Mouse (Mus musculus) urinary bladder, postnatal 36 days (tissue): ENCODE measurements around the gene Sox6.

Experiments used
- DNase-seq, 2 experiments: peaks; one replicate each; pipeline ENCODE4 v3.0.0; 2022; ENCODE audit warnings: low spot score in 2 of 2, mixed read lengths in 1 of 2

The Sox6 gene

DNA sequence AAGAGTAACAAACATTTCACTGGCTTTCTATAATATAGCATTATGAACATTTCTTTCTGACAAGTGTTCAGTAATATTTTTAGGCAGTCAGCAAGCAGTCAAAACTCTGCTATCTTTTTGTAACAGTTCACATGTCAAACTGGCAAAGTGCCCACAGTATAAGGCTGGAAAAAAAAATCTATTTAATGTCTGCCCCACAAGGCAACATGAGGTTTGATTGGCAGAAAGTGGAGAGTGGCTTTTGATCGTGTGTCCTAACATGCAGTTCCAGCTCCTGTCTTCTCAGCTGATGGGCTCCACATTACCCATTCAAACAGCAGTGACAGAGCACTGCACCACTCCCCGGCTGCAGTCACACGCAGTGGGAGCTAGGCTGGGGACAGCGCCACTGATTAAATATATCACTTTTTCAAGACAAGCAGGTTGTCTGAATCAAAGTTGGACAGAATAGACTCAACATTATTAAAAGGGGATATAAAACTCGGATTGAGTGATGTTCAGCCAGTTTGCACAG lies 286.4 kb downstream of the Sox6 start:
- DNase-seq = no peak

DNA sequence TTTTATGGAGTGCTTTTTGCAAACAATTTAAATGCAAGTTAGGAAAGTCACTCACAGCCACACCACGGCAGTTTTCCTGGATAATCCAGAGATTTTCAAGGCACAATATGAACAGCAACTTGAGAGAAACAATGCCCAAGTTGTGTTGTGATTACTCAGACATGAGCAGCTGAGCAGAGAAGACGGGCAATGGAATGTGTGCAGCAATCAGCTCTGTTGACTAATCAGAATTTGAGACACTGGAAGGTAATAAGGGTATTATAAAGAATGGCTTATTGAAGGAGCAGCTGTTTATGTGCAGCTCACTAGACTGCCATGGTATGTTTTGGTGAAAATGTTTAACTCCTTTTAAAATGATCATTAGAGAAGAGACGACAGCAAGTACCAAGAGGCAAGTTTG lies 287.5 kb downstream of the Sox6 start:
- DNase-seq = no peak

DNA sequence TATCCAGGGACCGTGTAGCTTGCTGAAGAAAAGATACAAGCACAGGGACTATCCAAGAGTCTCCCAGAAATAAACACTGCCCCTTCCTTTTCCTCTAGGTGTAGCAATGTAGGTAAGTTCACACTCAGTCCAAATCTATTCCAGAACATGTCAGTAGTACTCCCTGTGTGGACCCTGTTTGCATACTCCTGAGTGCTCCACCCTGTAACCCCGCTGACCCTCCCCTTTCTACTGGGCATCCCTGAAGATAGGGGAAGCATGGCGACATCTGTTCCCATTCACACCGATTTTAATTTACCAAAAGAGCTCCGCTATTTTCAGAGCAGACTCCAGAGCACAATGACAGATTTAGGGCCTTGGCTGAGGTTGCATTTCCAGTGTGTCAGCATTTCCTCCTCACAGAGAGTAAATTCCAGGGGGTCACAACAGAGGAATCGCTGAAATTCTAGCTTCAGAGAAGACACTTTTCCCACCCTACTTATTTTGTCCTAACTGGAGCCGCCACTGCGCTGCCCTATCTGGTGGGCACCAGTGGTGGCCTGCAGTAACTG lies 288.2 kb downstream of the Sox6 start:
- DNase-seq = no peak

DNA sequence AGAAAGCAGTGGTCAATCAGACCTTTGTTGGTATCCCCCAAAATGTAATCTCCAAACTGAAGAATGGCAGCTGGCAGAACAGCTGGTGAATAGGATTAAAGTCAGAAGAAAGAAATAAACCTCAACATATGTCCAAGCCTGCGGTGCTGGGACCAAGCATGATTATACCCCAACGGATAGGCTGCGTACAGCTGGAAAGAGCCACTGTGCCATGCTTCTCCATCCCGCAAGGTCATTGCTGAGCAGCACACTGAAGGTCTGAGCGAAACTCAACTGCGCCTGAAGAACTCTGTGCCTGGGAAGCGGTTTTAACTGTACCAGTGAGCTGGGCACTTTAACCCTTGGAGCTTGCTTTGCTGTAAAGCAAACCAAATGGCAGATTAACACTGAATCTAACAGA lies 291.1 kb downstream of the Sox6 start:
- DNase-seq = no peak

DNA sequence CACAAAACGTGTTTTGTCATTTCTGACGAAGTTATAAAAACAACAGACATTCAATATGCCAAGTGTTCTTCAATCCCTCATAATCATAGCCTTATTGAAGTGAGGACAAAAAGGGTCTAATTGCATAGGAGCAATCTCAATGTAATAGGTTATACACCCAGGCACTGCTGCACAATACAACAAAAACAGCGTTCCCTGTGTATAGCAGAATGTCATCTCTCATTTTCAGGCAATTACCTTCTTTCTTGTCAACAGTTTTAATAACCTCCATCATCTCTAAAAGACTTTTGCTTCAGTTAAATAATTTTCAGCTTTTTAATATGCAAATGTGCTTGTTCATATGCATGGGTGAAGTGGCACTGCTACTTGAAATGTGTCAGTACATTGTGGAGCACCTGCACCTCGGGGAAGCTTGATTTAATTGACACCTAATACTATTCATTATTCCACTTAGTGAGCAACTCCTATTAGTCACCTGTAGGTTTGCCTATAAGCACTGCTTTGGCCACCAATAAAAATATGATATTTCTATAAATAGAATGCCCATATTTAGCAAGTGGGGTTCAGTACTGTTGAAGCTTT lies 292.8 kb downstream of the Sox6 start:
- no peak for DNase-seq

DNA sequence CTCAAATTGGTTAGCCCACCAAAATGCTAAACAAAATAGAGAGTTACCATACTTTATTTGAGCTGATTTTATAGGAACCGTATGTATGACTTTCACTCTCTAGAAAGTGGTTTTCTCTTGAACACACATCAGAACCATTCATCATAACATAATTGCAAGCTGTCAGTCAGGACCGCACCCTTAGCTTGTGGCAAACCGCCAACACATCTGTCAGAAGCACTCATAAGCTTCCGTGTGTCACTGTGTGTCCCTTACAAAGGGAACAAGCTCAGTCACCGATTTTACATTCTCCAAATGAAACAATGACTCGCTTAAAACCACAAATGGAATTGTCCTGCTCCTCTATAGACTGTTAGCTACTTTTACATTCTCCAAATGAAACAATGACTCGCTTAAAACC lies 304.5 kb downstream of the Sox6 start:
- DNase-seq = no peak

DNA sequence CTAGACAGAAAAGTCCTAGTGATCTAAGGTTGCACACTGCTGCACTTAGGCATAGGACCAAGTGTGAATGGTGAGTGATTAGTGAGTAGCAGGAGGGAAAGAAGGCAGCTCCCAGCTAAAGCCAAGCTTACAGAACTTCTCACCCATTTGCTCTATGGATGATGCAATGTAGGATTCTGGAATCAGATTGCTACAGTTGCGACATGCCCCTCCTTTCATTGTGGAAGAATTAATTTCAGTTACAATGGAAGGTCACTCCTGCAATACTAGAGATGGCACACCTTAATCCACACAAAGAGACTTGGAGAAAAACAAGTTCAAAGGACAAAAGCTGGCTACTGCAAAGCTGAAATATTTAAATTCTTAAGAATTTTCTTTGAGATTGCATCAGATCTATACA lies 305.8 kb downstream of the Sox6 start:
- DNase-seq = no peak

DNA sequence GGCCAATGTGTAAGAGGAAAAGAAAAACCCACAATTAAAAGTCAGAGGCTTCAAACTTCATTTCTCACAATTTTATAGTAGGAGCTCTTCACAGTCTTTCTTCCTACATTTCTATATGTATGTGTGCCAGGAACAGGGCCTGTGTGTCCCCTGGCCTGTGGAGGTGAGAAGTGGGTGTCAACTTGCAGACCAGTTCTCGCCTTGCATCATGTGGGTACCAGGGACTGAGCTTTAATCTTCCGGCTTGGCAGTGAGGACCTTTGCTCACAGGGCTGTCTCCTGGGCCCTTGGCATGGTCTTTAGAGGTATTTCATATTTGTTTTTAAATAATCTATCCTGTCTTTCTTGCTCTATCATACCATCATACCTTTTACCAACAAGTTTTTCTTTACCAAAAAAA lies 311.8 kb downstream of the Sox6 start:
- DNase-seq = no peak

DNA sequence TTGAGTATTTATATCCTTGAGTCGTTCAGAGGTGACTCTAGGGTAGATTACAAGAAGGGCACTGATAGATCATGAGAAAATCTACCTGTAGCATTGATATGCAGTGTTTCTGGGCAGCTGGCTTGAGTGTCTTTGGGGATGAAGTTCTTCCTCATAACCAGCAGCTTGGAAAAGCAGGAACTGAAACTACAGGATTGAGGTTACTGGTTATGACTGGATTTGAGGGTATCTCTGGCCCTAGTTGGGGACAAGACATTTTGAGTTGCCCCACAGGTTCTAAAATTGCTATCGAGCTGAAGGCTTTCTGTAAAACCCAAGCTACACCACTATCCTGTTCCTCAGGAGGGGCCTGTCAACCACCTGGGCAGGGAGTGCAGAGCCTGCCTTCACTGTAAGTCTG lies 314.2 kb downstream of the Sox6 start:
- DNase-seq = no peak

DNA sequence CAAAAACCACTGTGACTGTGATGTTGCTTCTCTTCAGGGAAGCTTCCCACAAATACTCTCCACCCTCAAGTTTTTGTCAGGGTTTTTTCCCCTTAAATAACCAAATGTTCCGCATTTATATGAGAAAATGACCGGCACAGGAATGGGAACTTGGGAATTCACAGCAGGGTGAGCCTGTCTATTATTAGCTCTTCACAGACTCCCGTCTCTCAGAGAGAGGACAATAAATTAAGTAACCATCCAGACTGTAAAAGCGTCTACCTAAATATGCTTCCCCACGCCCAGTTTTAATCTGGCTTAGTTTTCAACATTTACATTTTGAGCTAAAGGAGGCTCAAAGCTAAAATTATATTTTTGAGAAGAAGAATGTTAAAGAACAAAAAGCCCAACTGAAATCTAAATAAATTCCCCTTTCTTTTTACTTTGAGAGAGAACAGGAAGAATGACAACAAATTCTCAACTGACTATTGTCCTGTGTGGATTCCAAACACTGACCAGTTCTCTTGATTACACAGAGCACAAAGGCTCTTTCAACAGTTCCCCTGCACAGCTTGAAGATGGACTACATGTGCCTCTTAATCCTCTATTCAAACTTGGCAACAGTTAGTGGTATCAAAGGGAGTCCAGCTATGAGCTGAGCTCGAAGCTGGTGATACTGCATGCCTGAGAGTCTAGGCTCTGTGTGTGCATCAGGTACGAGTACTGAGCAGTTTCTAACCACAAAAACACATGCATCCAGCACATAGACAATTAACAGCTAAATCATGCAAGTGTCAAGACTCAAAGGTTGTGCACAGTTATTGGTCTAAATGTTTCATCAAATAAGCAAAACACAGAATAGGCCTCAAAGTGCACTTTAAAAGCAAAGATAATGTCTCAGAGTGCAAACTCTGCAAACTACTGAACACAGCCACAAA lies 316.7 kb downstream of the Sox6 start:
- no peak for DNase-seq

DNA sequence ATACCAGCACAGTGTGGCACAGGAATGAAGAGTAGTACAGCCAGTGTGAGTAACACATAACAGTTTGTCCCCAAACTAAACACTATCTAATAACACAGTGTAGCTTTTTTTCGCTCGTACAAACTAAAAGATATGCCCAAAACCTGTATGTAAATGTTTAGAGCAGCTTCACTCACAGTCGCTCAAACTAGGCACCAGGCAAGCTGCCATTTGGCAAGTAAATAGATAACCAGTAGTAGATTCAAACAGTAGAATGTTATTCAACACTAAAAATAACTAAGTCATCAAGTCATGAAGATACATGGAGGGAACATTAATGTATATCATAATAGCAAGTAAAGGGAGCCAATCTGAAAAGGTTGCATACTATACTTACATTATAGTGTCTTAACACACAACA lies 318.8 kb downstream of the Sox6 start:
- DNase-seq = no peak

DNA sequence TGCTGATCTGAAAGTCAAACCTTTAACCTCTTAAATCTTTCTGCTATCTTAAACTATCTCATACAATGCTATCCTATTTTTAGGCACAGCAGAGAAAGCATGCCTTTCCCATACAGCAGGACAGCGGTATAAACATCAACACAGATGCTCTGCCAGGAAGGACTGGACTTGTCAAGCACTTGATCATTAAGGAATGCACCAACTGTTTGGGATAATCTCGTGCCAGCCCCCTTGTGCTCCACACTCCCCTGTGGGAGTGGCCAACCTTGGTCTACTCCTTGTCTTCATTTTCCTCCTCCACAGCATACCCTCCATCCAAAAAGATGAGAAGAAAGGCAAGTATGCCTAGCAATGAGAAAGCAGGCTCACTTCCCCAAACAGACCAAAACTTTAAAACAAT lies 332.5 kb downstream of the Sox6 start:
- DNase-seq = peak in 1 of 2 experiments; percentile 22

DNA sequence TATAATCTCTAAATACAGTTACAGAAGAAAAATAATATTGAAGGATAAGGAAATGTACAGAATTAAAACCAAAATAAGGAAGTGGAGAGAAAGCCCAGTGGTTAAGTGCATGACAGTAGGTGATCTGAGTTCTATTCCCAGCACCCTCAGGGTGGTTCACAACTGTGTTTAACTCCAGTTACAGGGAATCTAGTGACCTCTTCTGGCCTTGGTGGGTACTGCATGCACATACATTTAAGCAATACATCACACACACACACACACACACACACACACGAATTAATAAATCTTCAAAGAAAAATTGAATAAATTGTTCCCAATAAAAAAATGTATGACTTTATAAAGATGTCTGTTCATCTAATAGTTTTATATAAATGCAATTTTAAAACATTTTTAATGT lies 340.5 kb downstream of the Sox6 start:
- no peak for DNase-seq

DNA sequence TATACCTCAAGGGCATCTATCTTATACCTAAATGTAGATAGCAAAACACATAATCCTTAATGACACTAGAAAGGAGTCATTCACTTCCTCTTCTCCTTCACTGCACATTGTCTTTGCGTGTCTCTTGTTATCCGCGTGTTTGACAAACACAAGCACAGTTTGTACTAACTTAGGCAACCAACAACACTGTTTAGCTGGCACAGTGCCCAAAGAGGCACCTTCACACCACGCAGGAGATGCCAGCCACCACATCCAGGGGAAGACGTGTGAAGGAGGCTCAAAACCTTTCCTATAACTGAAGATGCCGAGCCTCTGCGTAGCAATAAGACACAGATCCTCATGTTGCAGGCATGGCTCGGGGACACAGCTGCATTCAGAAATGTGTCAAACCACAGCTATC lies 345.4 kb downstream of the Sox6 start:
- no peak for DNase-seq

DNA sequence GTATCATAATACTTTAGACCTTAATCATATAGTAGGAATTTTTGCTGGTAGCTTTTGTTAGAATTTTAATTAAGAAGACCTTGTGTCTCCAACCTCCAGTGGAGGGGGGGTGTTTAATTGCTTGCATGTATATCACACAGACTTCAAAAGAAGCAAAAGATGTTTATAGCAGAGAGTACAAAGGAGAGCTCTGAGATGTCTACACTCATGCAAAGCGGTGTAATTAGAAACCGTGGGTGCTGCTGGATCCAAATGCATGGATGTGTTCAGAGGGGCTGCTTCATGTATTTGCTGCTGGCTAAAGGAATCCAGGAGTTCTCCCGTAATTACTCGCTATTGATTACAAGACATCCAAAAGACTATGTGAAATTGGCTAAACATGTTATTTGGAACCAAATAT lies 347.5 kb downstream of the Sox6 start:
- no peak for DNase-seq

DNA sequence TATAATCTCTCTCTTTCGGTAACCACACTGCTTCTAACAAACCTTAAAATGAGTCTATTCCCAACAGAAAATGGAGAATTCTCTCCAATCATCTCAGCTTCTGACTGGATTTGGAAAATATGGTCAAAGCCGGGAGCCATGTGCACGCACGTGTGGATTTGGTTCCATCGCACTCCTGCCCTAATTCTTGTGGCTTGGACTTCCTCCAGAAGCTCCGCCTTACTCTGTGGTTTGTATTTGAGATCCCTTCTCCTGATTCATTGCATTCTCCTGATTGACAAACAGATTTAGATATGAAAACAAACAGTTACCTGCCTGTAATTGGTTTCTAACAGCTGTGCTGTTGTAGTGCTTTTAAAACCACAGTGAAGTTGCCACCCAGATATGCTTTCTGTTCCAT lies 351.9 kb downstream of the Sox6 start:
- DNase-seq = peak; percentile 8 to 19

DNA sequence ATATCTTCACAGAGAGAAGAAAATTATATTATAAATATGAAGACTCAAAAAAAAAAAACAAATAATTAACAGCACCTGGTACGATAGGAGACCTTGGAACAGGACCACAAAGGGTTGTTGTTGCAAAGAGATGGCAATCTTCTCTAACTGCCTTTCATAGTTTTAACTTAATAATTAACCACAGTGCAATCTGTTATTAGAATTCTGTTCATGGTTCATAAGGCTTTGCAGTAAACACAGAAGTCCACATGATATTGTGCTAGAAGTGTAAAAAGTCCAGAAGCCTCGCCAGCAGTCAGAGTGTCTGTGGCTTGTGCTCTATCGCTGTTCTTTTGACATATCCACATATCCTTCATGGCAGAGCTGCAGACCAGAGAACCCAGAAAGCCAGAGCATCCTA lies 354.5 kb downstream of the Sox6 start:
- no peak for DNase-seq

DNA sequence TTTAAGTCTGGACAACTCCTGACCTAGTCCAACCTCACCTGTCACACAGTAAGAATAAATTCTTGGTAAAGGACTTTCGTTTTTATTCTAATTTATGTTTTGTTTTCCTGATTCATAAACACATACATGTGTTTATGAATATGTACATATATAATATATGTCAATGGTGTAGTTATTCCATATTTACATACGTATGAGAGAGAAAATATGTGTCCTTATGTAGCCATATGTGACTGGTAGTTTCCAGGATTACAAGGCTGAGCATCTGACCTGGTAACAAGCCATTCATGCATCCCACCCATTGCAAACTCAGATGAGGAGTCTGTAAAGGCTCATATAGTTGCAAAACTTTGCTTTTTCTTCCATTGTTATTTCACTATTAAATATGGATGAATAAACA lies 366.8 kb downstream of the Sox6 start:
- no peak for DNase-seq

DNA sequence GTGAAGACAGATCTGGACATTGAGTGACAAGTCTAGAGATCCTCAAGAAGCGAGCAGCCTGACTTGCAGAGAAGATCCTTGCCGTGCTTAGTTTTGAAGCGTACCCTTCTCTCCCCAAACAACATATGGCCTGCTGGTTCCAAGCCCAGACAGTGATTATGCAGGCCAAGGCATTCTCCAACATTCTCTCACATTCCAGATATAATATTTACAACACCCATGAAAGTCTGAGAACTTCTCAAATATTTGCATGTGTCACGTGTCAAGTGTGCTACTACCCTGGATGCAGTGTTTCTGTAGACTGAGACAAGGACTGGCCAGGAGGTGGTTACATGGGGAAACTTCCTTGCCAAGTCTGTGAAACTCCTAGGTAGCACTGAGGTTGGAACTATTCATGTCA lies 367.3 kb downstream of the Sox6 start:
- DNase-seq = no peak

DNA sequence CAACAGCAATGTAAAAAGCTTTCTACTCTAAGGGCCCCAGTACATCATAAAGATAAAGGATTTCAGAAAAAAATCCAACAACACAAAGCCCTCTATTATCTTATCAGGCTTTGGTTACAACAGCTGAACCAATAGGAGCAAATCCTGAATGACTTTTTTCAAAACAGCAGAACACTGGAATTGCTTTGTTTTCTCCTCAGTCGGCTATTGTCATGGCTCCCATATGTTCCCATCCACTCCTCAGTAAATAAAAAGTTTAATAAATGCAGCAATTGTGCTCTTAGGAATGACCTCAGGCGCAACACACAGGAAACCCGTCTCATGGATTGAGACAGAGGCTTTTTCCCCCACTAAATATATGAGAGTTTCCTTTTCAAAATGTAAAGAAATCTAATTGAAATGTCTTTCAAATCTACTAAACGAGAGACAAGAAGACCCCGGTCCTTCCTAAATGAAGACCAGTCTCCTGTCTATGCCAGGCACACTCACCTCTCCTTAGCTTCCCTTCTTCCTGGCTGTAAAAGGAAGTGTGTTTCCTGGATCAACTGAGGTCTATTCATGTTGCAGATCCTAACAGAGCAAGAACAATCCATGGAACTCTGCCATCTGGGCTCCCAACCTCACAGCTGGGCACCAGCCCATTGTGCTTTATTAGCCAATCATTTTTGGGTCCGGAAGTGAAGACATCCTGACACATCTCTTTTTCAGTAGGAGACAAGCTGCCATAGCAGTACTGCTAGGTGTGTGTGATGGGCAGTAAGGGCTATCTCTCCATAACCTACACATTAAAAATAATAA lies 369.2 kb downstream of the Sox6 start:
- no peak for DNase-seq

DNA sequence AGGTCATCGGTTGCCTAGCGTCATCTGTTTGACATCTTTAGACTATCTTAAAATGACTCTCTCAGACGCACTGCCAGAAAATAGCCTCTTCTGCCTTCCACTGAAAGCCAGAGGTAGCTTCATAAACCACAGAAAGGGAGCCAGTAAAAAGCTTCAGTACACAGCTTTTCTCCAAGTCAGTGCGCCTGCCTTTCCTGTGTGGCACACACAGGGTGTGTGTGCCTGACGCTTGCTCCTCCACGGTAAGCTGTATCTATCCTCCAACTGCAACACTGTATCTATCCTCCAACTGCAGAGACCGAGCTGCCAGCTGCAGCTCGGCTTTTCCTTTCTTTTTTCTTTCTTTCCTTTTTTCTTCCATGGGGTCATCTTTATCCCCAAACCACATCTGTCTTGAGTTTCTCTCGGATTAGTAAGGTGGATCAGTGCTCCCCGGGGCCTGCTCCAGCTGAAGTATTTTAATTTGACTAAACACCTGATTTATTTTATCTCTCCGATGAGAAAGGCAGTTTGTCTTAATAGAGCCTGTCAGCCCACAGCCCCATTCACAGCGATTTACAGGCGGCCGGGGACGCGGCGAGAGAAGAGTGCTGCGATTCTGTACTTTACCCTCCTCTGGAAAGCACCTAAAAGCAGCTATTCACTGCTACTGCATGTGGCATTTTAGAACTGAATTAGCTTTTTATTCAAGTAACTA lies 371.8 kb downstream of the Sox6 start:
- no peak for DNase-seq

DNA sequence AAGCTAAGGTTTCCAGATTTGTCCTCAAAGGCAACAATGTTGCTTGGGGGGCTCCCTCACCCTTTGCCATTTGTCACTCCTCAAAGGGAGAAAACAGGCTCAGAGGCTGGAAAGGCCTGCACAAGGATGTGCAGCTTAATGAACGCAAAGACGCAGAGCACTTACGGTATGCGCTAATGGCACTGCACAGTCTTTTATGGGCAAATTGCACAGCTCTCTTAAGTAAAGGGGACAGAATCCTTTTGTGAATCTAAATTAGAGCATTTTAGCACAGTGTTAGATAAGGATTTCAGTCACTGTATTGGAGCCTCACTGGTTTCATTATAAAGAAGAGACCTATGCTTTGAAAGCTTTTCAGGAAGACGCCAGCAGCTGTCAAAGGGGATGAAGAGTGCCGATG lies 375.2 kb downstream of the Sox6 start:
- DNase-seq = no peak
